Mouse (Mus musculus) kidney, embryonic 16.5 days (tissue): ENCODE results near the gene Asf1b. TPM values are rescaled to one million over a fixed set of nuclear protein-coding genes. Genes with fewer than 3 reads are reported as not detected.
A peak's percentile ranks its signal among the peaks of the same experiment; 100 is the strongest.

Source experiments
- ATAC-seq: fragments of 200-750 bp; cut with Nextera tagmentation; 2 replicates; pipeline ENCODE4 v1.8.0; 2017; ENCODE audit warnings: moderate TSS enrichment; ENCODE audit not compliant: low FRiP score, low TSS enrichment
- H3K27ac ChIP-seq: fragments of 300-500 bp; sonication (generic); 2 replicates; pipeline ENCODE4 v1.5.1; 2014; ENCODE audit warnings: low read length
- H3K27me3 ChIP-seq: fragments of 300-500 bp; sonication (generic); 2 replicates; pipeline ENCODE4 v1.6.1; 2014; ENCODE audit warnings: low read length, control low read depth, mixed read lengths; ENCODE audit not compliant: insufficient read depth
- H3K36me3 ChIP-seq: fragments of 300-500 bp; sonication (generic); 2 replicates; pipeline ENCODE4 v1.6.1; 2014; ENCODE audit warnings: low read length, control low read depth, mixed read lengths; ENCODE audit not compliant: insufficient read depth
- H3K4me1 ChIP-seq: fragments of 300-500 bp; sonication (generic); 2 replicates; pipeline ENCODE4 v1.6.1; 2014; ENCODE audit warnings: low read length, control low read depth, mixed read lengths; ENCODE audit not compliant: insufficient read depth
- H3K4me2 ChIP-seq: fragments of 300-500 bp; sonication (generic); replicated peaks from 2 replicates; pipeline ENCODE4 v1.6.1; 2014; ENCODE audit warnings: low read depth, low read length
- H3K4me3 ChIP-seq: fragments of 300-500 bp; sonication (generic); 2 replicates; pipeline ENCODE4 v1.5.1; 2014; ENCODE audit warnings: mild to moderate bottlenecking, low read length
- H3K9ac ChIP-seq: fragments of 300-500 bp; sonication (generic); replicated peaks from 2 replicates; pipeline ENCODE4 v1.6.1; 2014; ENCODE audit warnings: low read length
- H3K9me3 ChIP-seq: fragments of 300-500 bp; sonication (generic); 2 replicates; pipeline ENCODE4 v1.6.1; 2016; ENCODE audit warnings: low read length, control low read depth
- whole genome bisulfite sequencing: fragments of 180-500 bp; shearing (Covaris S2); extraction: QIAGEN DNeasy Blood & Tissue Kit; methylation state at CpG from one replicate; pipeline ENCODE4 v1.1.7; 2014; 5-methylcytosine and 5-hydroxymethylcytosine counted together
- polyA plus RNA-seq: library from polyadenylated mRNA; unstranded; fragments of >200 nt; fragmentation: Nextera tagmentation; extraction: Ambion mirVana; gene quantifications from 2 replicates; pipeline ENCODE4 v1.2.1, GENCODE M21; 2015

The Asf1b gene
- 58.2 and 65.1 TPM in 2 replicates for polyA plus RNA-seq

DNA sequence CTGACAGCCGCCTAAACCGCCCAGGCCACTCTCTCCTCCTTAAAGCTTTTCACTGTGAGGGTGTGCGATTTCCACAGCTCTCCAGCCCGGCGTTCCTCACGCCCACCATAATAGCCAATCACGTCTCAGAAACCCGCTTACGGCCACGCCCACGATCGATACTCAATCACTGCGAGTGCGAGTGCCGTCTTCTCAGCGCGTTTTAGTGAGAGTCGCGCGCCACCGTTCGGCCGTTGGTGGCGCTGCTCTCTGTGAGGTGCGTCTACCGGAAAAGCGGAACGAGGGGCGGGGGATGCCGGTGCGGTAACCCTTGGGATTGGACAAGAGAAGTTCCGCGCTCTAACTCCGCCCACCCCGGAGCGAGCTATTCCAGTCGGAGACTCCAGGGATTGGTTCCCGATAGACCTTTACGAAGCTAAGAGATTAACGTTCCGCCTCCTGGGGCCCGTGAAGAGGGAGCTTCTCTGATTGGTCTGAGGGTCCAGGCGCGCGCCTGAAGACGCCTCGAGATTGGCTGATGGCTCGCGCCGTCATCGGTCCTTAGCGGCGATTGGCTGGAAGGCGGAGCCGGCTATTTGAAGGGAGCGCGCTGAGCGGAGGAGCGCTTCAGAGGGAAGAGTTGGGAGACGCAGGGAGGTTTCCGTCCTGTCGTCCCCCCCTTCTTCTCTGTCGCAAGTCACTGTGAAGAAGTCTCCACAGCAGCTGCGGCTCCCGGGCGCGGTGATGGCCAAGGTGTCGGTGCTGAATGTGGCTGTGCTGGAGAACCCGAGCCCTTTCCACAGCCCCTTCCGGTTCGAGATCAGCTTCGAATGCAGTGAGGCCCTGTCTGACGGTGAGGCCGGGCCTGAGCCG lies at the start of gene Asf1b, which contains the start of gene Gm10644:
Gene Asf1b, plus strand, starts transcription at position 402 of the 852 bp plus-strand sequence.
Gene Gm10644, minus strand, starts transcription at position 100 of the 852 bp plus-strand sequence.
- peak within 1 kb of the TSS; percentile 72 for H3K9ac ChIP-seq
- H3K36me3 ChIP-seq: no peaks in the 10 kb centered on the region
- H3K4me1 ChIP-seq: peaks cover 18% of the 10 kb centered on the region
- peak; percentile 100 for ATAC-seq
- H3K27ac ChIP-seq: no peak within 1 kb of the TSS
- WGBS: under 1% methylated on average over 75 of the region's 75 CpGs
- no peaks in the 10 kb centered on the region for H3K27me3 ChIP-seq
- H3K4me2 ChIP-seq: peak within 1 kb of the TSS; percentile 85
- peak within 1 kb of the TSS; percentile 84 for H3K4me3 ChIP-seq
- no peaks in the 10 kb centered on the region for H3K9me3 ChIP-seq

DNA sequence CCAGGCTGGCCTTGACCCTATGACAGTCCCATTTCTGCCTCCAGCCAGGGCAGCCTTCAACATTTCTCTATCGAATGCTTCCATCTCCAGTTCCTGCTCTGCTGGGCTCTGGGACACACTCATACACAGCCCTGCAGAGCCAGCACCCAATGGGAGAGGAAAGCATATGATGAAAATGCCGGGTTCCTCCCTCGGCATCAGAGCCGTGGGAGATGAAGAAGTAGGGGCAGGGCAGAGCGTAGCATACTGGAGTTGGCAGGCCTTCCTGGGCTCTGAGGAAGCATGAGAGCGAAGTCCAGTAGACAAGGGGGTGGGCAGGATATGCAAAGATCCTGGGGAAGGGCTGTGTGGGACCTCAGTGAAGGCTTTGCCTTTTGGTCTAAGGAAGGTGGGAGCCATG lies 46.7 kb upstream of the Asf1b start:
- Histone ChIP-seq H3K27me3 (no peaks in the 10 kb centered on the region), H3K27ac (no peak overlapping the region), H3K4me1 (peaks cover 41% of the 10 kb centered on the region), H3K4me3 (no peak overlapping the region), H3K4me2 (no peak overlapping the region), H3K9me3 (no peaks in the 10 kb centered on the region), H3K36me3 (peaks cover 9% of the 10 kb centered on the region; the same call in 1 of the 2 replicates), H3K9ac (peak overlapping the region; percentile 15; the same call in 1 of the 2 replicates)
- WGBS: 72% methylated on average over 6 of the region's 6 CpGs
- no peak for ATAC-seq

DNA sequence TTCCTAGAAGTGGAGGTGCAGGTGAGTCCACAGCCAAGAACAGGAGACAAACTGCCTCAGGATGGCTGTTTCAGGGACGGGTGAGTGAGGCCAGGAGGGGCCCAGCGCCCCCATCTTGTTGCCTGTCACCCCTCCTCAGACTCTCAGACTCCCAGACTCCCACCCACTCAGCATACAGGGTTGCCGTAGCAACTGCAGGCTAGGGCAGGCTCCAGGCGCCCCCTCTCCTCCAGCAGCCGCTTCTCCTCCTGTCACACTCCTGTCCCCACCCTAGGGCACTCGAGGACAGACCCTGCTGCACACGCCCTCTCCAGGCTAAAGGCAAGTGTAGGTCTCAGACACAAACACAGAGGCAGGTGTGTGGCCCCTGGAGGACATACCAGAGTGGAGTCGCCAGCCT lies 46.0 kb upstream of the Asf1b start:
- WGBS: 43% methylated on average over 8 of the region's 8 CpGs

DNA sequence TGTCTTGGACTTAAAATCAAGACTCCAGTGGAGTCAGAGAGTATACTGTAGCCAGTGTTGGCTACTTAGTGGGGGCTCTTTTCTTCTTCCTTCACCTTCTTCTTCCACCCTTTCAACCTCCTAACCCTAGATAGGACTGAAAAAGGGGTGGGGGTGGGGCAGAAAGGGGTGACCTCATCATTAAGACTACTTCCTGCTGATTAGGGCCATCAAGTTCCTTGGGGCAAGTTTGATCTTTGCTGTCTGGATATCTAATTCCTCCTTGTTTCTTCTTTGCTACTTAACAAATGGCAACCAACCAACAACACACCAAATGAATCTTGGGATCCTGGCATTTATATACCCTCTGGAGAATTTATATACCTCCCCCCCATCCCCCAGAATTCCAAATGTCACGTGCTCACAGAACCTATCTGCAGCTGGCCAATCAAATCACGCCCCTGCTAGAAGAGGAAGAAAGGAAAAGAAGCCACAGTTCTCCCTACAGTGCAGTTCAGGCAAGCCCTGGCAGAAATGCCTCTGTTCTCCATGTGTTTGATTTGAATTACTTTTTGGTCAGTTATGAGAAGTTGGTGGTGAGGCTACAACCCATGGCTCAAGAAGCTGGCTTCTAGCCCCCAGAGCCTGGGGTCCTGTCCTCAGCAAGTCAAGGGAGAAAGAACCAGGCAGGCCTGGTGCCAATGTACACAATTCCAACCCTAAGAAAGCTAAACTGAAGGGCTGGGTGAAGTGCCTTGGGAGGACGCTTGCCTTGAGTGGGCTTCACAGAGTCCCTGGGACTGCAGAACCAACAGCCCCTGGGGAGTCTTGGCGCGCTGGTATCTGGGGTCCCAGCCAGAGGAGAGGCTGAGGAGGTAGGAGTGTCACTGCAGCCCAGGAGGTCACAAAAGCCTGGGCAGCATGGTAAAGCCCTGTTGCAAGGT lies 43.2 kb upstream of the Asf1b start:
- Histone ChIP-seq H3K27ac (peak overlapping the region; percentile 31), H3K4me2 (no peak overlapping the region), H3K4me3 (no peak overlapping the region), H3K4me1 (peaks cover 39% of the 10 kb centered on the region), H3K27me3 (no peaks in the 10 kb centered on the region), H3K9me3 (no peaks in the 10 kb centered on the region), H3K9ac (no peak overlapping the region; the same call in 1 of the 2 replicates), H3K36me3 (no peaks in the 10 kb centered on the region)
- WGBS: 65% methylated on average over 5 of the region's 5 CpGs
- ATAC-seq: no peak

More for the DNA sequence above, 46.0 kb upstream of the Asf1b start:
- ATAC-seq: no peak
- Histone ChIP-seq H3K4me1 (peaks cover 37% of the 10 kb centered on the region), H3K27me3 (no peaks in the 10 kb centered on the region), H3K4me2 (no peak overlapping the region), H3K27ac (no peak overlapping the region), H3K4me3 (no peak overlapping the region), H3K36me3 (peaks cover 9% of the 10 kb centered on the region; the same call in 1 of the 2 replicates), H3K9ac (0 out of 2 replicates have a peak overlapping the region, but pooled peaks have one; percentile 15), H3K9me3 (no peaks in the 10 kb centered on the region)

DNA sequence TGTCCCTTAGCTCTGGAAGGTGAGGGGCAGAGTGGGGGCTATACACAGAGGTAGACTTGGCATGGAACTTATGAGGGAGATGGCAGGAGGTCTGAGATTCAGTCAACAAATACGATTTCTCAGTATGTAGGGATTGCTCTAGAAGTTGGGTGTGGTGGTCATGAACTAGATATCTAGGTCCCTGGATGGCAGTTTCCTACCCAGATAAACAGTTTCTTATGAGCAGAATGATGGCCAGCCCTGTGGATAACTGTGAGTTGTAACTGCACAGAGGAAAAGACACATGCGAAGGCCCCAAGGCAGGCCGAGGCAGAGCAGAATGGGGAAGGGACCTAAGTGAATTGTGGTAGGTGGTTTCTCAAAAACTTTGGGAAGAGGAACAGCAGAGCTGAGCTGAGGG lies 41.1 kb upstream of the Asf1b start:
- Histone ChIP-seq H3K9ac (no peak overlapping the region), H3K4me2 (no peak overlapping the region), H3K27ac (no peak overlapping the region), H3K36me3 (0 out of 2 replicates have a peak, but pooled peaks cover 5% of the 10 kb centered on the region), H3K4me3 (no peak overlapping the region), H3K27me3 (no peaks in the 10 kb centered on the region), H3K4me1 (peaks cover 30% of the 10 kb centered on the region), H3K9me3 (no peaks in the 10 kb centered on the region)
- ATAC-seq: no peak
- 88% methylated on average over 3 of the region's 3 CpGs for WGBS

DNA sequence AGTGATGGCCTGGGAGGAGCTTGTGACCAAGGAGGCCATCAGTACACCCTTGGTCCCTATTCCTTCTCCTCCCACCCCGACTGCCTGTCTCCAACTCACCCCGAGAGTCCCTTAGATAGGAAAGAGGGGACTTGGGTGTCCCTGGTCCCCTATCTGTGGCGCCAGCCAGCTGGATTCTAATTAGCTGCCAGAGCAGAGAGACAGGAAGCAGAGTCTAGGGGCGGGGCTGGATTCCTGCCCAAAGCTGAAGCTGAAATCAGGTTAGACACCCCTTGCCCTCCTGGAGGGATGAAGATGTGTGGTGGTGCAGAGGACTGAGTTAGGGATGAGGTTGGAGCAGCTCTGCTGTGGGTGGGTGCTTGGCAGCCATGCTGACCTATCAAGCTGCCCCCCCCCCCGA lies 40.4 kb upstream of the Asf1b start:
- Histone ChIP-seq H3K36me3 (0 out of 2 replicates have a peak, but pooled peaks cover 11% of the 10 kb centered on the region), H3K4me2 (no peak overlapping the region), H3K9ac (no peak overlapping the region), H3K9me3 (no peaks in the 10 kb centered on the region), H3K4me1 (peaks cover 27% of the 10 kb centered on the region), H3K4me3 (no peak overlapping the region), H3K27ac (no peak overlapping the region), H3K27me3 (no peaks in the 10 kb centered on the region)
- ATAC-seq: no peak
- 47% methylated on average over 5 of the region's 5 CpGs for WGBS

DNA sequence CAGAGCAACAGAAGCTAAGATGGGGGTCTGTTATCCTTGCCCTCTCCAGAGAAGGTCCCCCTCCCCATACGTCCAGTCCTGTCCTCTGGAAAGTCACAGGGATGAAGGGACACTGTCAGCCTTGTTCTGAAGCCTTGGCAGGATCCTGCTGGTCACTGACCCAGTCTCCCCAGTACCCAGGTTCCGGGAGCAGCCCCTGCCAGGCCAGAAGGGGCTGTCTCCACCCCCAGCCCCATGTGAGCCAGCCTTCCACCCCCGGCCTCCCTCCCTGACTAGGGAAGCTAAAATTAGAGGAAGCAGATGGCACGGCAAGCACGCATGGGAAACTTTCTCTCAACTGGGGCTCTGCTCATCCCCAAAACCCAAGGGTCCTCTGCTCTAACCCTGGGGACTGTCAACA lies 39.3 kb upstream of the Asf1b start:
- WGBS: 65% methylated on average over 5 of the region's 5 CpGs

DNA sequence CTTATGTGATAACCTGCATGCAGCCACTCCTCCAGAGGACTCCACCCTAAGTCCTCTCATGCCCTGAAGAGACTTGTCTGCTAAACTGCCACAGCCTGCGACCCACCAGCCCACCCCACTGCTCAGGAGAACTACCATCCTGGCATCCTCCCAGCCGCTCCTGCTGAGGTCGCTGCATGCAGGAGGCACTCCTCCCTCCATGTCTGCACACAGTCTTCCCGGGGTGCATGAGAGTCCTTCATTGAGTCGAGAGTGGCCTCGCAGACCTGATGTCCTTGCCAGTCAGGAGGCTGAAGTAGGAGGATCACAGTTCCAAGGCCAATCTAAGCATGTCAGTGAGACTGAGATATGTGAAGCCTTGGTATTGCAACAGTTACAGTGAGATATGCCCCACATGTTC lies 37.7 kb upstream of the Asf1b start:
- H3K9ac ChIP-seq: no peak overlapping the region
- no peaks in the 10 kb centered on the region for H3K9me3 ChIP-seq
- WGBS: 81% methylated on average over 6 of the region's 6 CpGs
- peaks cover 16% of the 10 kb centered on the region for H3K4me1 ChIP-seq
- ATAC-seq: no peak
- H3K4me3 ChIP-seq: no peak overlapping the region
- no peak overlapping the region for H3K27ac ChIP-seq
- H3K4me2 ChIP-seq: no peak overlapping the region
- no peaks in the 10 kb centered on the region for H3K27me3 ChIP-seq
- peaks cover 25% of the 10 kb centered on the region for H3K36me3 ChIP-seq

More for the DNA sequence above, 39.3 kb upstream of the Asf1b start:
- H3K36me3 ChIP-seq: peaks cover 21% of the 10 kb centered on the region
- no peak overlapping the region for H3K4me3 ChIP-seq
- H3K4me1 ChIP-seq: peaks cover 27% of the 10 kb centered on the region
- H3K9ac ChIP-seq: no peak overlapping the region
- ATAC-seq: no peak
- H3K4me2 ChIP-seq: no peak overlapping the region
- no peaks in the 10 kb centered on the region for H3K27me3 ChIP-seq
- H3K9me3 ChIP-seq: no peaks in the 10 kb centered on the region
- no peak overlapping the region for H3K27ac ChIP-seq

DNA sequence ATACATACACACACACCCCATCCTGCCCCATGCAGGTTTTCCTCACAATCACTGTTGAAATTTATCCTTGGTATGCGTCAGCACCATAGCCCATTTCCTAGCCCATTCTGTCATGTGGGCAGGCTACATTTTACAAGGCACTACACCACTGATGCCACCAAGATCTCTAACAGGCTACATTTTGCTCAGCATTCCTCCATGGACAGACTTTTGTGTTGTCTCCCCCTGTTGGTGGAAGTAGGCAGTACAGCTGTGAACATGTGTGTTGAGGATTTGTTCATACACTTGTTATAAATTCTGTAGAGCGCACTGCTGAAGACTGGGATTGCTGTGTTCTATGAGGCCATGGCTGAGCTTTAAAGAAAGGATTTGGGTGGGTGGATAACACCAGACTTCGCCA lies 33.7 kb upstream of the Asf1b start:
- 75% methylated on average over 3 of the region's 3 CpGs for WGBS
- Histone ChIP-seq H3K4me2 (no peak overlapping the region), H3K27me3 (no peaks in the 10 kb centered on the region), H3K4me1 (peaks cover 11% of the 10 kb centered on the region), H3K4me3 (no peak overlapping the region), H3K9ac (no peak overlapping the region), H3K9me3 (no peaks in the 10 kb centered on the region), H3K36me3 (peaks cover 47% of the 10 kb centered on the region), H3K27ac (no peak overlapping the region)
- no peak for ATAC-seq
